Comparison of ENCODE assay signal across 9 mouse cellular contexts in the genomic region with DNA sequence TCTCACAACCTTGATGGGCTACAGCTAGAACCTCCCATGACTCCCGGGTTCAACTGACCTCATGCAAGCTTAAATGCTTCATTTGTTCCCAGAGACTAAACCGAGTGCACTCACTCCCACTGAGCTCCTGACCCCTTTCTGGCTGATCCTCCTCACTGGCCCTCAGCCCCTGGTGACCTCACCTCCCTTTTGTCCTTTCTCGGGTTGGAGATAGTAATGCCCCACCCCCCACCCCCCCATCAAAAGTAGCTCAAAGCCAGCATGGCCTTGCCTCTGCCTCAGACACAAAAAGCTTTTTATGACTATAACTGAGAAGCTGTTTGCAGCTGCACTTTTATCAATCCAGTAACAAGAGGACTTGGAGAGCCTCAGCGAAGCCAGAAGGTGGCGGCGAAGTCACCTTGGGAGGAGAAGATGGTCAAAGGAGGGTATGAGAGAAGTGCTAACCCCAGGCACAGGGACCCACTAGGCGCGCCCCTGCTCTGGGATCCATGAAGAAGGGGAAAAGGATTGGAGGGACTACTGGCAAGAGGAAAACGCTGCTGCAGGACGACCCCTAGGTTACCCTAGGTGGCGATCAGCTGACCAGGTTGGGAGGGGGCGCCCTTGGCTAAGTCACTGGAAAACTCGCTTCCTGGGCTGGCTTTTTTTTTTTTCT. TPM values are rescaled to one million over a fixed set of nuclear protein-coding genes. Genes with fewer than 3 reads are reported as not detected.
A peak's percentile ranks its signal among the peaks of the same experiment; 100 is the strongest.
DNase-seq lines count a peak whose midpoint lies in the region; ATAC-seq and TF ChIP-seq lines count a peak whose summit lies in the region.
"Had no signal": no experiment of that assay in that cellular context is flagged by ENCODE, and none has a peak within 500 bp of the region (broad histone marks: within the 10 kb centered on the region; RNA-seq: fewer than 3 reads in every experiment).

No protein-coding gene starts in this region.

- peaks cover 24% of the 10 kb centered on the region for H3K27me3 ChIP-seq in kidney, embryonic 14.5 days (ENCODE audit: control insufficient read depth, insufficient read depth, low read length)
- peaks cover 26% of the 10 kb centered on the region for H3K27me3 ChIP-seq in embryonic facial prominence, embryonic 10.5 days (replicated peaks; ENCODE audit: low read depth, poor library complexity, severe bottlenecking)
- peaks cover 27% of the 10 kb centered on the region for H3K27me3 ChIP-seq in limb, embryonic 10.5 days (ENCODE audit: low read depth, poor library complexity, severe bottlenecking)
- H3K27me3 ChIP-seq in stomach, embryonic 15.5 days (replicated peaks) = peaks cover 21% of the 10 kb centered on the region

- peak overlapping the region; percentile 57 for H3K4me3 ChIP-seq in kidney, embryonic 14.5 days (ENCODE audit: low read length)
- H3K4me3 ChIP-seq in ES-E14 (ENCODE audit: insufficient read depth in 1 of 2, low read depth in 1 of 2, low read length in 2 of 2, poor library complexity in 1 of 2, severe bottlenecking in 1 of 2) = peak overlapping the region; percentile 67 to 82
- H3K4me3 ChIP-seq in embryonic facial prominence, embryonic 10.5 days = peak overlapping the region; percentile 62
- peak overlapping the region; percentile 65 for H3K4me3 ChIP-seq in limb, embryonic 10.5 days
- H3K4me3 ChIP-seq in stomach, embryonic 15.5 days (replicated peaks) = peak overlapping the region; percentile 54

- in situ Hi-C loops in ES-E14 (cut with MboI; ENCODE audit: low sequenced_read_pairs in 2 of 2, unreplicated experiment in 2 of 2) = no loop called here

- peak overlapping the region; percentile 91 for H3K4me2 ChIP-seq in kidney, embryonic 14.5 days (replicated peaks; ENCODE audit: low read depth, low read length)
- peak overlapping the region; percentile 93 for H3K4me2 ChIP-seq in stomach, embryonic 15.5 days

- H3K27ac ChIP-seq in kidney, embryonic 14.5 days (ENCODE audit: low read depth, low read length) = no peak overlapping the region
- no peak overlapping the region for H3K27ac ChIP-seq in ES-E14 (ENCODE audit: insufficient read depth, low read depth, low read length, poor library complexity, severe bottlenecking)
- peak overlapping the region; percentile 75; the same call in 1 of the 2 replicates for H3K27ac ChIP-seq in embryonic facial prominence, embryonic 10.5 days (replicated peaks)
- H3K27ac ChIP-seq in limb, embryonic 10.5 days = no peak overlapping the region
- no peak overlapping the region for H3K27ac ChIP-seq in stomach, embryonic 15.5 days

- no peaks in the 10 kb centered on the region for H3K9me3 ChIP-seq in kidney, embryonic 14.5 days (ENCODE audit: control insufficient read depth, low read length)
- no peaks in the 10 kb centered on the region for H3K9me3 ChIP-seq in ES-E14 (ENCODE audit: control insufficient read depth, insufficient read depth, low read depth, low read length)
- no peaks in the 10 kb centered on the region for H3K9me3 ChIP-seq in embryonic facial prominence, embryonic 10.5 days
- no peaks in the 10 kb centered on the region for H3K9me3 ChIP-seq in limb, embryonic 10.5 days (replicated peaks)
- no peaks in the 10 kb centered on the region for H3K9me3 ChIP-seq in stomach, embryonic 15.5 days

- no peak for DNase-seq in kidney, postnatal 25 days
- peak; percentile 20 for DNase-seq in ES-E14 (ENCODE audit: low read depth, low spot score)
- no peak for DNase-seq in embryonic facial prominence, embryonic 10.5 days (ENCODE audit: low spot score)
- no peak for DNase-seq in limb, embryonic 10.5 days (ENCODE audit: low spot score)
- no peak for DNase-seq in adrenal gland, postnatal 10 days
- DNase-seq in adrenal gland, adult (ENCODE audit: inconsistent age in 2 of 2, low spot score in 1 of 2) = no peak

- peak; percentile 45; the same call in 1 of the 2 replicates for ATAC-seq in kidney, embryonic 14.5 days (ENCODE audit: low FRiP score, low TSS enrichment)
- ATAC-seq in stomach, embryonic 15.5 days (ENCODE audit: insufficient read depth, low FRiP score, low read depth) = no peak

- H3K9ac ChIP-seq in kidney, embryonic 14.5 days (ENCODE audit: low read depth, low read length) = peak overlapping the region; percentile 34; the same call in 1 of the 2 replicates
- peak overlapping the region; percentile 72 for H3K9ac ChIP-seq in ES-E14 (ENCODE audit: insufficient read depth, low read depth, low read length, poor library complexity, severe bottlenecking)
- no peak overlapping the region for H3K9ac ChIP-seq in stomach, embryonic 15.5 days

- WGBS in kidney, embryonic 14.5 days = under 1% methylated on average over 13 of the region's 13 CpGs
- under 1% methylated on average over 13 of the region's 13 CpGs for WGBS in embryonic facial prominence, embryonic 10.5 days
- under 1% methylated on average over 12 of the region's 13 CpGs for WGBS in limb, embryonic 10.5 days
- 4% methylated on average over 13 of the region's 13 CpGs for whole genome bisulfite sequencing in stomach, embryonic 15.5 days

- H3K4me1 ChIP-seq in kidney, embryonic 14.5 days (ENCODE audit: control insufficient read depth, insufficient read depth, low read length) = peaks cover 7% of the 10 kb centered on the region; the same call in 1 of the 2 replicates
- H3K4me1 ChIP-seq in ES-E14 (ENCODE audit: control insufficient read depth in 2 of 2, insufficient read depth in 2 of 2, low read length in 2 of 2, poor library complexity in 1 of 2) = no peaks in the 10 kb centered on the region
- H3K4me1 ChIP-seq in embryonic facial prominence, embryonic 10.5 days = peaks cover 19% of the 10 kb centered on the region
- H3K4me1 ChIP-seq in limb, embryonic 10.5 days = peaks cover 20% of the 10 kb centered on the region
- H3K4me1 ChIP-seq in stomach, embryonic 15.5 days = peaks cover 22% of the 10 kb centered on the region

- no peaks in the 10 kb centered on the region for H3K36me3 ChIP-seq in kidney, embryonic 14.5 days (ENCODE audit: control insufficient read depth, insufficient read depth, low read length)
- H3K36me3 ChIP-seq in ES-E14 (ENCODE audit: control insufficient read depth, insufficient read depth, low read length, poor library complexity, severe bottlenecking) = no peaks in the 10 kb centered on the region
- no peaks in the 10 kb centered on the region for H3K36me3 ChIP-seq in embryonic facial prominence, embryonic 10.5 days (replicated peaks)
- no peaks in the 10 kb centered on the region for H3K36me3 ChIP-seq in limb, embryonic 10.5 days
- no peaks in the 10 kb centered on the region for H3K36me3 ChIP-seq in stomach, embryonic 15.5 days

TF ChIP-seq in ES-E14, 5 proteins besides CTCF, POLR2A, EP300 and RAD21:
- TF ChIP-seq CHD2 (IDR thresholded peaks at IDR 0.05; ENCODE audit: low read depth, low read length) = no peak
- TF ChIP-seq ZNF384 (IDR thresholded peaks at IDR 0.05; ENCODE audit: low read depth, low read length) = no peak
- no peak for TF ChIP-seq HCFC1 (IDR thresholded peaks at IDR 0.05; ENCODE audit: borderline replicate concordance, insufficient read depth, low read length)
- no peak for TF ChIP-seq MAFK (IDR thresholded peaks at IDR 0.05; ENCODE audit: insufficient read depth, low read depth, low read length)

RNA-seq across cellular contexts. Expression of a gene that starts 1.6 kb away (rescaled TPM):
- 0.30 and 0.37 TPM in 2 replicates for polyA plus RNA-seq in kidney, embryonic 14.5 days (2014; fragmentation: Nextera tagmentation; extraction: Ambion mirVana)
- 0.49 and 0.58 TPM in 2 replicates for total RNA-seq in ES-E14 (2012; rRNA removed)
- polyA plus RNA-seq in embryonic facial prominence, embryonic 10.5 days (2016; fragmentation: Nextera tagmentation; extraction: Ambion mirVana) = 2.0 and 2.6 TPM in 2 replicates
- 0.19 and 0.23 TPM in 2 replicates for polyA plus RNA-seq in limb, embryonic 10.5 days (2016; fragmentation: Nextera tagmentation; extraction: Ambion mirVana)
- 1.7 and 2.8 TPM in 2 replicates for polyA plus RNA-seq in stomach, embryonic 15.5 days (2015; fragmentation: Nextera tagmentation; extraction: Ambion mirVana)
- total RNA-seq in adrenal gland, postnatal 10 days (2021) = 10 to 100 TPM; 10.9 to 17.7 TPM
- polyA plus RNA-seq: Patski had no signal
